Mouse (Mus musculus) kidney, postnatal 4 days (tissue): Measurements from ENCODE around the gene Ucp2.

Experiments used
- DNase-seq, 2 experiments: peaks; one replicate each; pipeline ENCODE4 v3.0.0; 2021; ENCODE audit warnings: mixed read lengths in 2 of 2

The Ucp2 gene

GRCm38 (mm10) chr7:100504740-100505487 is 11.8 kb downstream of the Ucp2 start:
- DNase-seq = peak in 1 of 2 experiments; percentile 40

DNA sequence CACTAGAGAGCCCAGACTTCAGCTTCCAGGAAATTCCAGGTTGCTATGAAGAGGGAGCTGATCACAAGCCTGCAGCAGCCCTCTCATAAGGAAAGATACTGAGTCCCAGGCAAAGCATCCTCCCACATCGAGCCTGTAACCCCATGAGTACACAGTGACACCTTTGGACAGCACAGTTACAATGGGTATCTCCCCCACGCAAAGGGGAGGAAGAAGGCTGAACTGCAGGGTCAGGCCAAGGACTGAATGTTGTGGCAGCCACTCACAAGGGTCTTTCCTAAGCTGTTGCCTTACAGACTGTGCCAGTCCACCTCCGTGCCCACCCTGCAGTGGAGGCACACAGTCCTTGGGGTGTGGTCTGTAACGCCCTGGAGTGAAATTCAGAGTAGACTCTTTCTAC is 13.4 kb downstream of the Ucp2 start:
- DNase-seq = no peak

GRCm38 (mm10) chr7:100508670-100509069 is 15.5 kb downstream of the Ucp2 start:
- no peak for DNase-seq

DNA sequence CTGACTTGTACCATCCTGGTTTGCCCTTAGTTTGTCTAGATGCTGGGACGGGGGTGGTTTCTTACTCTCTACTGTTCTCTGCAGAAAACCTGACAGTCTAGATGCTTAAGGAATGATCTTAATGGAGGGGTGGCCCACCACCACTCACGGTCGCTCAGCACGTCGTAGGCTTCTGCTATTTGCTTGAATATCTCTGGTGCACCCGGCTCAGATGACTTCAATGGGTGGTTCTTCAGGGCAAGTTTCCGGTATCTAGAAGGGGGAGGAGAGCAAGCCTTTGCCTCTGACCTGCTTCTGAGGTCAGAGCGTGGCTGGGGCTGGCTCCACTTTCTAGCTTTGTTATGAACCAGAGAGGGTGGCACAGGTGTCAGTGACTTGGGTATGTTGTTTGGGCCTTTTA is 18.5 kb downstream of the Ucp2 start:
- no peak for DNase-seq

GRCm38 (mm10) chr7:100514573-100514972 is 21.4 kb downstream of the Ucp2 start, which contains the start of gene Dnajb13:
Gene Dnajb13 (minus strand): TSS chr7:100514960.
- no peak for DNase-seq

- no peak for DNase-seq
Measured at GRCm38 (mm10) chr7:100520204-100520603, 27.1 kb downstream of the Ucp2 start.

GRCm38 (mm10) chr7:100520663-100521285 is 27.6 kb downstream of the Ucp2 start:
- DNase-seq = peak; percentile 89 to 91

DNA sequence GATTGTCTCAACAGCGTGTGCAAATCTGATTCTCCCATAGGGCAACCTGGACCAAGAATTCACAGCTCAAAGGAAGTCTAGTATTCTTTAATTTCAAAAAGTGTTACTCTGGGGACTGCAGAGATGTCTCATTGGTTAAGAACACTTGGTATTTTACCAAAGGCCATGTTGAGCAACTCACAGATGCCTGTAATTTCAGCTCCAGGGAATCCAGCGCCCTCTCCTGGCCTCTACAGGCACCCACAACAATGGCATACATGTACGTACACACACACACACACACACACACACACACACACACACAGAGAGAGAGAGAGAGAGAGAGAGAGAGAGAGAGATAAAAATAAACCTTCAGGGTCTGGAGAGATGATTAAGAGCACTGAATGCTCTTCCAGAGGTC is 29.1 kb downstream of the Ucp2 start:
- DNase-seq = no peak

DNA sequence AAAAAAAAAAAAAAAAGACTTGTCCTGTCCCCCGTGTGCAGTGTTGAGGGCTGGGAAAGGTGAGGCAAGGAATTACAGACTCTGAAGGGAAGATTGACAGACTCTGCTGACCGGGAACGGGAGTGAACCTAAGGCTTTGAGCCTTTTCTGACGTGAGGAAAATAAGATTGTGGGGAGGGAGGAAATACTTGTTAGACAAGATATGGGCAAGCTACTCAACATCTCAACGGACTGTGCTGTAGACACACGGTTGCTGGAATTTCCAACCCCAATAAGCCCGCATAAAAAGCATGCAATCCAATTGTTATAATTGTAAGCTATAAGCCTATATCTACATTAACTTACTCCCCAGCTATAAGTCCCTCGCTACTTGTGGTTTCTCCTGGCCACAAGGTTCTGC is 31.5 kb downstream of the Ucp2 start:
- DNase-seq = no peak

DNA sequence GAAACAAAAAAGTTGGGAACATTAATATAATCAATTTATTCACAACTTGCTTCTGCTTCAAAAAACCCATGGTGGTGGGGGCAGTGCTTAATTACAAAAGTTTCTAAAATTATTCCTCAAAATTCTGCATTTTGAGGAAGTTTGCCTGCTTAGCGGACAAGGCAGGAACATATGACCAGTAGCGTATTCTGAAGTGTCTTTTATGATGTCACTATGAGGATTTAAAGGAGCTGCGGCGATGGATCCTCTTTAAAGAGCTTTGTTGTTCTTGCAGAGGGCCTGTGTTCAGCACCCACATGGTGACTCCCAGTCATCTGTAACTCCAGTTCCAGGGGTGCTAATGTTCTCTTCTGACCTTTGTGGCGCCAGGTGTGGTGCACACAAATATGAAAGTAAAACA is 37.6 kb downstream of the Ucp2 start:
- no peak for DNase-seq

DNA sequence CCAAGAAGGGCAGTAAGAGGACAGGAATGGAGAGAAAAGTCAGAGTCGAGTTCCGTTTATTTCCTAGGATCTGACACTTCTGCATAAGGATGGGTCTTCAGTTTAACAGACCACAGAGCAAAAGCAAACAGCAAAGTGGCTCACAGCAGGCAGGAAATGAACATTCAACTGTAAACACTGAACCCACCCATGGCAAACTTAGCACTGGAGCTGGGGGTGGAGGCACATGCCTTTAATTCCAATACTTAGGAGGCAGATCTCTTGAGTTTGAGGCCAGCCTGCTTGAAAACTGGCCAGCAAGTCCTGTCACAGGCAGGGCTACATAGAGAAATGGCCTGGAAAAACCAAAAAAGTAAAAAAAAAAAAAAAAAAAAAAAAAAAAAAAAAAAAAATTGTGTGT is 40.4 kb downstream of the Ucp2 start:
- peak in 1 of 2 experiments; percentile 10 for DNase-seq

- no peak for DNase-seq
Measured at GRCm38 (mm10) chr7:100534216-100534615, 41.1 kb downstream of the Ucp2 start.

DNA sequence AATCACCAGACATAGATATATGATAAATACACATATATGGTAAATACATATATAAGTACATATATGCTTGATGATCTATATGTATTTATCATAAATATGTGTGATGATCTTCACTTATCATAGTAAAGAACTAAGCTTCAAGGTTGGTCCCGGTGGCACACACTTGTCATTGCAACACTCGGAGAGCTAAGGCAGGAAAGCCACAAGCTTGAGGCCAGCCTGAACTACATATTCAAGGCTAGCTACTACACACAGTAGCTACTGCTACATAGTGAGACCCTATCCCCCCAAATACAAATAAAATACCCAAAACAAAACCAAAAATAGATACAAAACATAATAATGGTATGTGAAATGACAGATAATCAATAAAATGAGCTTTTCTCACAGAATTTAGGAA is 42.7 kb downstream of the Ucp2 start:
- DNase-seq = no peak

DNA sequence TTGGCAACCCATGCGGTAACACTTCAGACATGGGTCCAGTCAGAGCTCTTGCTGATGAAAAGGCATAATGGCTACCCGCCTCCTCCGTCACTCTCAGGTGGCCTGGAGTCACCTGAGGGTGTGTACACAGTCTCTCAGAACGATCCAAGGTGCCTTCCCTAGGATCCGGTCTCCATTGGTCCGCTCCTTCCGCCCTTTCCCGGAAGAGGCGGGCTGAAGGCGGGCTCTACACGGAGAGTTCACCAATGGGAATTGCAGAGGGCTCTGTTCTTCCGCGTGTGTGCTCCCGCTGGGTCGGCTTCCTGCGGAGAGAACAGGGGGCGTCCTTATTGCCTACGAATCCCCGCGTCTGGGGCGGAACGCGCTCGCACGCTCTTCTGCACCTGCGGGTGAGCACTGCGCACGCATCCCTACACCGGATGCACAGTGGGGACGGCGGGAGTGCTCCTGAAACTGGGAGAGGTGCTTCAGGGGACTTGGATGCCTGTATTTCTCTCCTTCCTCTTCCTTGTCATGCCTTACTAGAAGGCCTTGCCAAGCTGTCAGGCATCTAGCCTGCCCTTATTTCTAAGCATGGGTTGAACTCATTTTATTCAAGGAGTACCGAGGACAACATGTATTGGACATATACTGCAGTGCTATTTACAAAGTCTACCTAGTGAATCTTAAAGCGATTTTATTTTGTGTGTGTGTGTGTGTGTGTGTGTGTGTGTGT is 43.8 kb downstream of the Ucp2 start, which contains the start of gene Coa4:
Coa4 (plus strand) TSS at position 268 of the 715 bp plus-strand sequence.
- DNase-seq = peak; percentile 86 to 92

DNA sequence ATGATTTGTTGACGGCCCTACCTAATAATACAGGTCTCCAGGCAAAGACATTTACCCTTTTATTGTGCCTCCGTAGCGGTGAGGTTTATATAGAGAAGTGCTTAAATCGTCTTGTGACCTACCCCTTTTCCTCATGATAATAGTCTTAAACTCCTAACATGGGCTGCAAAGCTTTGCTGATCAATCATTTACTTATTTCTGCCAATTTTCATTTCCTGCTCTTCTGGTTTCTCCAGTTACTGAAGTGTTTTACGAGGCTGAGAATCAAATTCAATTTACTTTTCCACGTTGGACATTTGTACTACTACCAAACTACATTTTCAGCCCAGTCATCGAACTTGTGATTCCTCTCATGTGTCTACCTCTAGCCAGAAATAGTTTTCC is 44.4 kb downstream of the Ucp2 start:
- DNase-seq = no peak

GRCm38 (mm10) chr7:100539516-100539915 is 46.4 kb downstream of the Ucp2 start:
- no peak for DNase-seq

GRCm38 (mm10) chr7:100544437-100544836 is 51.3 kb downstream of the Ucp2 start:
- no peak for DNase-seq

DNA sequence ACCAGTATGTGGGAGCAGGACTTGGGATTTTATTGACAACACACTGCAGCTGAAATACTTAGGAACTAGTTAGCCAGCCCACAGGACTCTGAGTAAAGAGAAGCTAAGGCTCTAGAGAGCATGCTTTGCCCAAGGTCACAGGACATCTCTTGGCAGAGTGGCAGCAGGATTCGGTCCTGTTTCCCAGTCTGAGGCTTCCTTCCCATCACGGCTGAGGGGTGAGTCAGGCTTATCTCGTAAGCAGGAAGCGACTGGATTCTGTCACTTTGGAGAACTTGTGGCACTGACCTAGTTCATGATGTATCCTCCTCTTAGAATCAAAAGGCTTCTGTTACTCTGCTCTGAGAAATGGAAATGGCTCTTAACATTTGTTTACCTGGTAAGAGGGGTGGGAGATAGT is 54.5 kb downstream of the Ucp2 start:
- no peak for DNase-seq

DNA sequence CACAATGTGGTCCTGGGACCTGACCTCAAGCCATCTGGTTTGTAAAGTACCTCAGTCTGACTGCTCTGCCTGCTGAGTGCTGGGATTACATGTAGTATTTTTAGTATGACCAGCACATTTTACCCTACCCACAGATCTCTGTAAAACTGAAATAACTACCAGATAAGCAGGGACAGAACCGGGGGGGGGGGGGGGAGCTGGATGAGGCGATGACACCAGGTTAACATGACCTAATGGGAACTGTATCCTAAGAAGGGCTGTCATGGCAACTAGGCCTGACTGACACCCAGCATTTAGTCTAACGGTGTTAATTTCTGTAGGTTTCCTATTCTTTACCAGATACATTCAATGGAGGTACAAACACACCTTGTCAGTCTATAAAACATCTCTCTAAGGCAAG is 56.7 kb downstream of the Ucp2 start:
- DNase-seq = no peak

GRCm38 (mm10) chr7:100550338-100551007 is 57.3 kb downstream of the Ucp2 start:
- peak; percentile 35 to 55 for DNase-seq
